Mouse (Mus musculus) Patski (cell line): ENCODE data around the gene Ubxn1. TPM values are rescaled to one million over a fixed set of nuclear protein-coding genes. Genes with fewer than 3 reads are reported as not detected.

Experiments used
- ATAC-seq: fragments of 100-300 bp; one replicate; pipeline ENCODE4 v1.8.0; 2021
- CTCF ChIA-PET: fragments of 350-600 bp; sonication (Branson Sonifier 250); formaldehyde crosslinking; loops from one replicate; lab custom pipeline; 2022; ENCODE audit warnings: inconsistent platforms; lab: Charles Lee
- POLR2A ChIA-PET: fragments of 350-600 bp; sonication (Branson Sonifier 250); formaldehyde crosslinking; loops from one replicate; lab custom pipeline; 2022; ENCODE audit warnings: antibody characterized with exemption, inconsistent platforms; lab: Charles Lee
- DNase-seq: peaks from one replicate; pipeline ENCODE4 v3.0.0-alpha.2; 2011; ENCODE audit warnings: low read depth, low spot score
- H3K27me3 ChIP-seq: fragments of 371-371 bp; one replicate; pipeline ENCODE4 v1.5.1; 2021
- CTCF ChIP-seq: fragments of 100-300 bp; IDR thresholded peaks from one replicate; pipeline ENCODE4 v1.5.1; 2021
- in situ Hi-C: fragments of 300-500 bp; cut with MboI; formaldehyde crosslinking; loops from 3 replicates; pipeline ENCODE4 v1.11.1; 2018; ENCODE audit warnings: low pct_unique_long_range_greater_than_20kb, mixed read lengths
- polyA plus RNA-seq: library from polyadenylated mRNA; unstranded; gene quantifications from one replicate; pipeline ENCODE4 v1.2.3, GENCODE M21; 2021

Gene Ubxn1
- polyA plus RNA-seq, 1 experiment from 2014 or later: 270 TPM

DNA sequence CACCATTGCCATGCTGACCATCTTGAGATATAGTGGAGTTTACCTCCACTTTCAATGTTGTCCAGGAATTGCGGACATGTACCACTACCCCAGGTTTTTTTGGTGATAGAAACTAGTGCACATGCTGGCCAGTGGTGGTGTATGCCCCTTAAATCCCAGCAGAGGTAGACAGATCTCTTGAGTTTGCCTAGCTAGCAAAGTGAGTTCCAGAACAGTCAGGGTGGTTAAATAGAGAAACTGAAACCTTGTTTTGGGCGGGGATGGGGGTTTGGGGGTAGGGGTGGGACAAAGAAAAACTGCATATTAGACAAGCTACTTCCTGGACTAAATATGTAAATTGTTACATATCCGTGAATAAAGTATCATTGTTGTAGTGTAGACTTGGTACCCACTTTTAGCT is 47.7 kb downstream of the Ubxn1 start:
- H3K27me3 ChIP-seq: no peaks in the 10 kb centered on the region
- in situ Hi-C loops: no loop called here
- no peak for DNase-seq
- TF ChIP-seq CTCF: no peak
- ATAC-seq: no peak
- CTCF ChIA-PET: interaction anchor here (1.4 to 1.6 kb wide), 3 partner anchors 15 to 47 kb away, joined by 3 to 5 read pairs (median 3); no protein-coding TSS in a partner anchor
- POLR2A ChIA-PET: interaction anchor here (1.6 to 3.4 kb wide), 2 partner anchors 18 to 46 kb away, joined by 5 to 18 read pairs; no protein-coding TSS in a partner anchor

DNA sequence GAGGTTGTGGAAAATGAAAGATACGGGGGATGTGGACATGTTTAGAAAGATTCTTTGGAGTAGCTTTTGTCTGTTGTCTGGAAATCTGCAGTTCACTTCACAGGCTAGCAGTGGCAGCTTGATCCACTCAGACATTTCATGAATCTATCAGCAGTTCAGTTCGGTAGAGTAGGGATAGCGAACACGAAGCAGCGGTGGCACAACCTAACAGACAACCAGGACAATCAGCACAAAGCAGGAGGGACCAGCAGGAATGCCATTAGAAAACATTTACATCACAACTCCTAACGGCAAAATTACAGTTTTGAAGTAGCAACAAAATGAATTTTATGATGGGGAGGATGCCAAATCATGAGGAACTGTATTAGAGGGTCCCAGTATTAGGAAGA is 48.4 kb downstream of the Ubxn1 start:
- DNase-seq (no peak), ATAC-seq (no peak)
- TF ChIP-seq CTCF: no peak
- in situ Hi-C loops: no loop called here
- POLR2A ChIA-PET: interaction anchor here (0.9 to 3.4 kb wide), 3 partner anchors 14 to 19 kb away, joined by 3 to 18 read pairs (median 3); no protein-coding TSS in a partner anchor
- CTCF ChIA-PET: interaction anchor here (1.3 to 1.6 kb wide), 5 partner anchors 16 to 190 kb away, joined by 3 to 5 read pairs (median 3); no protein-coding TSS in a partner anchor
- no peaks in the 10 kb centered on the region for H3K27me3 ChIP-seq

DNA sequence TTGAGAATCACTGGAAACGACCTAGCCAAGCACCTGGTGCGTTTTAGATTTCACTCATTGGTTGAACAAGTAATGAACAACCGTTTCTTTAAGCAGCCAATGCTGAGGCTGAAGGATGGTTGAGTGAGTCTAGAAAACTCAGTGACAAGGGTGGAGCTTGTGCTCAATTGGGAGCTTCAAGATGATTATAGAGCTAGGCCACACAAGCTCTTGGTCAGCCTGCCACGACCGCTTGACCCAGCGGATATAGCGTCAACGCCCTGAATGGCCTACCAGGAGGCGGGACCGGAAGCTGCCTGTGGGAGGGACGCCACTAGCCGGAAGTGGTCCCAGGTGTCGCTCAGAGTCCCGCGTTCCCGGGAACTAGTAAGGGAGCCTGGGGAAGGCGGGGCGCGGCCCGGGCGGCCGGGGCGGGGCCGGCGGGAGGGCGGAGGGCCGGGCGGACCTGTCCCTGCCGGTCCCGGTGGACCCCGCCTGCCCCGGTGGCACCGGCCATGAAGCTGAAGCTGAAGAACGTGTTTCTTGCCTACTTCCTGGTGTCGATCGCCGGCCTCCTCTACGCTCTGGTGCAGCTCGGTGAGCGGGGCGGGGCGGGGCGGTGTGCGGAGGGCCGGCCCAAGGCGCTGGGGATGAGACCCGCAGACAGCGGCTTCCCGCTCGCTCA is 48.9 kb downstream of the Ubxn1 start, which contains the start of gene B3gat3:
Gene B3gat3 (plus strand): TSS at position 302 of the 664 bp plus-strand sequence.
- CTCF ChIA-PET: interaction anchor here (1.3 to 1.6 kb wide), 5 partner anchors 16 to 190 kb away, joined by 3 to 5 read pairs (median 3); no protein-coding TSS in a partner anchor
- in situ Hi-C loops: no loop called here
- POLR2A ChIA-PET: interaction anchor here (0.6 to 3.4 kb wide), 4 partner anchors 13 to 33 kb away, joined by 3 to 18 read pairs (median 3); no protein-coding TSS in a partner anchor
- H3K27me3 ChIP-seq: no peaks in the 10 kb centered on the region
- TF ChIP-seq CTCF: no peak
- ATAC-seq: peak; percentile 98
- DNase-seq: no peak

DNA sequence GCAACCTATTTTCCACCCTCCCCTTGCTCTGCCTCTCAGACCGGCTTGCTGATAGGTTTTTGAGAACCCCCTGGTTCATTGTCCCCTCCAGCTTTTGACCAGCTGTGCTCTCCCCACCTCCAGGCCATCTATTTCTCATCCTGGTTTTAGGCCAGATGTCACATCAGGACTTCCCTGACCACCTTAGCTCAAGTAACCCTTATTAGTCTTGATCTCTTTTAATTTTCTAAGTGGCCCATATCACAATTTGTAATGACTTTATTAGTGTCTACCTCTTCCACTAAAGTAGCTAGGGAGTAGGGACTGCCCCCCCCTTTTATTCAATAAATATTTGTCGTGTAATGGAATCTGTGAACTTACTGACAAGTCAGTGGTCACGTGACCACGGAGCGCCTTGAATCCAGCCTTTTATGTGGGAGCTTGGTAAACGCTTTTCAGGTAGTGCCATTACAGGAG is 49.6 kb downstream of the Ubxn1 start:
- ChIA-PET POLR2A (interaction anchor here (0.7 to 3.4 kb wide), 4 partner anchors 10 to 39 kb away, joined by 3 to 18 read pairs (median 6); no protein-coding TSS in a partner anchor), CTCF (interaction anchor here (1.3 to 1.5 kb wide), 2 partner anchors 42 to 189 kb away, joined by 3 read pairs; no protein-coding TSS in a partner anchor)
- ATAC-seq (no peak), DNase-seq (no peak)
- in situ Hi-C loops: no loop called here
- no peaks in the 10 kb centered on the region for H3K27me3 ChIP-seq
- TF ChIP-seq CTCF: no peak

DNA sequence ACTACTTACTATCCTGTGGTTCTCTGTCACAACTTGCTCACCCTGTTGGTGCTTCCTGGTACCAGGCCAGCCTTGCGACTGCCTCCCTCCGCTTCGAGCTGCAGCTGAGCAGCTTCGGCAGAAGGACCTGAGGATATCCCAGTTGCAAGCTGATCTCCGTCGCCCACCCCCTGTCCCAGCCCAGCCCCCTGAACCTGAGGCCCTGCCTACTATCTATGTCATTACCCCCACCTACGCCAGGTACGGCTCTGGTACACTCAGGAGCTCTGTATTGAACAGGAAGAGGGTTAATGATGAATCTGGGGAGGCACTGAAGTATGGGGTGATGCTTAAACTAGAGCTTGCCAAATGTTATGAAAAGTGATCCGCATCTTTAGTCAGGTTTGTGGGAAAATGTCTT is 50.4 kb downstream of the Ubxn1 start:
- ChIA-PET POLR2A (interaction anchor here (0.7 to 3.4 kb wide), 4 partner anchors 9 to 143 kb away, joined by 5 to 18 read pairs (median 6); no protein-coding TSS in a partner anchor), CTCF (interaction anchor here (1.2 kb wide), 1 partner anchor 8 kb away, joined by 3 read pairs; no protein-coding TSS in a partner anchor)
- TF ChIP-seq CTCF: no peak
- ATAC-seq (no peak), DNase-seq (no peak)
- in situ Hi-C loops: no loop called here
- H3K27me3 ChIP-seq: no peaks in the 10 kb centered on the region

Other genes with a start within 250 kb of the Ubxn1 start
- 0.01 TPM for gene Chrm1, start 207.7 kb upstream of the Ubxn1 start, polyA plus RNA-seq
- 807 TPM for gene Slc3a2, start 148.1 kb upstream of the Ubxn1 start, polyA plus RNA-seq
- gene Wdr74, start 135.7 kb upstream of the Ubxn1 start, polyA plus RNA-seq: 64.7 TPM
- gene 1700092M07Rik, start 130.8 kb upstream of the Ubxn1 start, polyA plus RNA-seq: 0.86 TPM
- 116 TPM for gene Stx5a, start 130.1 kb upstream of the Ubxn1 start, polyA plus RNA-seq
- gene Nxf1, start 114.4 kb upstream of the Ubxn1 start, polyA plus RNA-seq: 164 TPM
- 74.3 TPM for gene Tmem223, start 100.5 kb upstream of the Ubxn1 start, polyA plus RNA-seq
- gene Tmem179b, start 97.0 kb upstream of the Ubxn1 start, polyA plus RNA-seq: 58.9 TPM
- 25.8 TPM for gene Taf6l, start 85.1 kb upstream of the Ubxn1 start, polyA plus RNA-seq
- 148 TPM for gene Polr2g, start 72.9 kb upstream of the Ubxn1 start, polyA plus RNA-seq
- gene Zbtb3, start 68.9 kb upstream of the Ubxn1 start, polyA plus RNA-seq: 5.0 TPM
- 51.4 TPM for gene Ttc9c, start 52.2 kb upstream of the Ubxn1 start, polyA plus RNA-seq
- gene Hnrnpul2, start 51.5 kb upstream of the Ubxn1 start, polyA plus RNA-seq: 136 TPM
- gene AC129217.1, start 41.7 kb upstream of the Ubxn1 start, polyA plus RNA-seq: 3.3 TPM
- gene Bscl2, start 34.0 kb upstream of the Ubxn1 start, polyA plus RNA-seq: 4.1 TPM
- gene Gng3, start 32.3 kb upstream of the Ubxn1 start, polyA plus RNA-seq: 0.50 TPM
- gene Lrrn4cl, start 20.7 kb upstream of the Ubxn1 start, polyA plus RNA-seq: 0.10 TPM
- gene Uqcc3, start 9.4 kb downstream of the Ubxn1 start, polyA plus RNA-seq: 50.7 TPM
- 15.4 TPM for gene Lbhd1, start 12.2 kb downstream of the Ubxn1 start, polyA plus RNA-seq
- gene Gm49403, start 12.4 kb downstream of the Ubxn1 start, polyA plus RNA-seq: not detected
- gene 1810009A15Rik, start 17.4 kb downstream of the Ubxn1 start, polyA plus RNA-seq: 69.6 TPM
- gene Gm49416, start 17.4 kb downstream of the Ubxn1 start, polyA plus RNA-seq: 5.9 TPM
- 31.2 TPM for gene Ints5, start 21.5 kb downstream of the Ubxn1 start, polyA plus RNA-seq
- gene Ganab, start 26.6 kb downstream of the Ubxn1 start, polyA plus RNA-seq: 308 TPM
- gene B3gat3, start 48.9 kb downstream of the Ubxn1 start, polyA plus RNA-seq: 53.3 TPM
- 9.1 TPM for gene Rom1, start 57.9 kb downstream of the Ubxn1 start, polyA plus RNA-seq
- gene Eml3, start 58.1 kb downstream of the Ubxn1 start, polyA plus RNA-seq: 56.5 TPM
- 141 TPM for gene Mta2, start 70.4 kb downstream of the Ubxn1 start, polyA plus RNA-seq
- gene Tut1, start 82.4 kb downstream of the Ubxn1 start, polyA plus RNA-seq: 24.6 TPM
- 419 TPM for gene Eef1g, start 95.5 kb downstream of the Ubxn1 start, polyA plus RNA-seq
- 57.7 TPM for gene Ahnak, start 117.8 kb downstream of the Ubxn1 start, polyA plus RNA-seq
- not detected for gene Scgb1a1, start 216.5 kb downstream of the Ubxn1 start, polyA plus RNA-seq